Mouse (Mus musculus): ENCODE data around the gene Ddx27. TPM values are rescaled to one million over a fixed set of nuclear protein-coding genes. Genes with fewer than 3 reads are reported as not detected.
A peak's percentile ranks its signal among the peaks of the same experiment; 100 is the strongest.
"Not testable (repeated sequence)": the region's sequence is repeated elsewhere in the genome, so short reads cannot be mapped to it uniquely, and the experiment has no call there.

Gene Ddx27
- polyA plus RNA-seq, 1 experiment from 2014 or later = 34.9 TPM

- H3K4me1 ChIP-seq (ENCODE audit: control insufficient read depth, insufficient read depth, low read depth, low read length) = peaks cover 20% of the 10 kb centered on the region
- peak overlapping the region; percentile 93 for H3K4me3 ChIP-seq (ENCODE audit: low read length)
- peak overlapping the region; percentile 97 for H3K27ac ChIP-seq (ENCODE audit: low read depth, low read length)
- peak; percentile 22; the same call in 1 of the 2 replicates for ATAC-seq
- no peaks in the 10 kb centered on the region for H3K36me3 ChIP-seq (ENCODE audit: control insufficient read depth, insufficient read depth, low read length)
- H3K27me3 ChIP-seq (replicated peaks; ENCODE audit: control insufficient read depth, insufficient read depth, low read length) = no peaks in the 10 kb centered on the region
- H3K4me2 ChIP-seq (ENCODE audit: low read length) = peak overlapping the region; percentile 58
- no peaks in the 10 kb centered on the region for H3K9me3 ChIP-seq (ENCODE audit: control insufficient read depth, low read length)
- peak overlapping the region; percentile 96 for H3K9ac ChIP-seq (ENCODE audit: low read depth, low read length)
- WGBS = 5% methylated on average over 28 of the region's 28 CpGs
Measured at GRCm38 (mm10) chr2:166995021-166995795, 19.8 kb upstream of the Ddx27 start.

- no peaks in the 10 kb centered on the region for H3K9me3 ChIP-seq (ENCODE audit: control insufficient read depth, low read length)
- peak; percentile 99 for ATAC-seq
- WGBS = under 1% methylated on average over 65 of the region's 88 CpGs
Measured at GRCm38 (mm10) chr2:166995796-166996532, 19.0 kb upstream of the Ddx27 start, which contains the start of gene Stau1. Gene Stau1, minus strand, starts transcription at chr2:166996299.

GRCm38 (mm10) chr2:166996533-166996894 lies 18.5 kb upstream of the Ddx27 start:
- Histone ChIP-seq H3K9ac (ENCODE audit: low read depth, low read length) (peak overlapping the region; percentile 61), H3K4me1 (ENCODE audit: control insufficient read depth, insufficient read depth, low read depth, low read length) (peaks cover 20% of the 10 kb centered on the region), H3K27me3 (replicated peaks; ENCODE audit: control insufficient read depth, insufficient read depth, low read length) (no peaks in the 10 kb centered on the region), H3K4me2 (ENCODE audit: low read length) (peak overlapping the region; percentile 58), H3K9me3 (ENCODE audit: control insufficient read depth, low read length) (no peaks in the 10 kb centered on the region), H3K27ac (ENCODE audit: low read depth, low read length) (peak overlapping the region; percentile 83), H3K4me3 (ENCODE audit: low read length) (peak overlapping the region; percentile 93), H3K36me3 (ENCODE audit: control insufficient read depth, insufficient read depth, low read length) (no peaks in the 10 kb centered on the region)
- WGBS = 36% methylated on average over 8 of the region's 8 CpGs
- peak; percentile 58 for ATAC-seq

More at GRCm38 (mm10) chr2:166995796-166996532, 19.0 kb upstream of the Ddx27 start, which contains the start of gene Stau1:
- Histone ChIP-seq H3K4me3 (ENCODE audit: low read length) (peak within 1 kb of the TSS; percentile 93), H3K36me3 (ENCODE audit: control insufficient read depth, insufficient read depth, low read length) (no peaks in the 10 kb centered on the region), H3K9ac (ENCODE audit: low read depth, low read length) (peak within 1 kb of the TSS; percentile 96), H3K4me1 (ENCODE audit: control insufficient read depth, insufficient read depth, low read depth, low read length) (peaks cover 20% of the 10 kb centered on the region), H3K4me2 (ENCODE audit: low read length) (peak within 1 kb of the TSS; percentile 58), H3K27me3 (replicated peaks; ENCODE audit: control insufficient read depth, insufficient read depth, low read length) (no peaks in the 10 kb centered on the region), H3K27ac (ENCODE audit: low read depth, low read length) (peak within 1 kb of the TSS; percentile 97)

GRCm38 (mm10) chr2:167001486-167001885 lies 13.5 kb upstream of the Ddx27 start:
- Histone ChIP-seq H3K36me3 (ENCODE audit: control insufficient read depth, insufficient read depth, low read length) (no peaks in the 10 kb centered on the region), H3K9me3 (ENCODE audit: control insufficient read depth, low read length) (no peaks in the 10 kb centered on the region), H3K4me1 (ENCODE audit: control insufficient read depth, insufficient read depth, low read depth, low read length) (peaks cover 4% of the 10 kb centered on the region; the same call in 1 of the 2 replicates), H3K27ac (ENCODE audit: low read depth, low read length) (no peak overlapping the region), H3K4me3 (ENCODE audit: low read length) (no peak overlapping the region), H3K9ac (ENCODE audit: low read depth, low read length) (no peak overlapping the region), H3K27me3 (replicated peaks; ENCODE audit: control insufficient read depth, insufficient read depth, low read length) (no peaks in the 10 kb centered on the region), H3K4me2 (ENCODE audit: low read length) (no peak overlapping the region)
- ATAC-seq = no peak
- 82% methylated on average over 9 of the region's 9 CpGs for WGBS

GRCm38 (mm10) chr2:167004099-167004854 lies 10.7 kb upstream of the Ddx27 start:
- Histone ChIP-seq H3K4me1 (ENCODE audit: control insufficient read depth, insufficient read depth, low read depth, low read length) (no peaks in the 10 kb centered on the region), H3K4me2 (ENCODE audit: low read length) (no peak overlapping the region), H3K4me3 (ENCODE audit: low read length) (no peak overlapping the region), H3K36me3 (ENCODE audit: control insufficient read depth, insufficient read depth, low read length) (no peaks in the 10 kb centered on the region), H3K27me3 (replicated peaks; ENCODE audit: control insufficient read depth, insufficient read depth, low read length) (no peaks in the 10 kb centered on the region), H3K9ac (ENCODE audit: low read depth, low read length) (no peak overlapping the region), H3K9me3 (ENCODE audit: control insufficient read depth, low read length) (no peaks in the 10 kb centered on the region), H3K27ac (ENCODE audit: low read depth, low read length) (no peak overlapping the region)
- WGBS = 43% methylated on average over 8 of the region's 8 CpGs
- no peak for ATAC-seq

- WGBS = 92% methylated on average over 2 of the region's 2 CpGs
- Histone ChIP-seq H3K4me1 (ENCODE audit: control insufficient read depth, insufficient read depth, low read depth, low read length) (no peaks in the 10 kb centered on the region), H3K9ac (ENCODE audit: low read depth, low read length) (no peak overlapping the region), H3K4me3 (ENCODE audit: low read length) (no peak overlapping the region), H3K27ac (ENCODE audit: low read depth, low read length) (no peak overlapping the region), H3K4me2 (ENCODE audit: low read length) (no peak overlapping the region), H3K9me3 (ENCODE audit: control insufficient read depth, low read length) (no peaks in the 10 kb centered on the region), H3K36me3 (ENCODE audit: control insufficient read depth, insufficient read depth, low read length) (no peaks in the 10 kb centered on the region), H3K27me3 (replicated peaks; ENCODE audit: control insufficient read depth, insufficient read depth, low read length) (no peaks in the 10 kb centered on the region)
- ATAC-seq = no peak
Measured at GRCm38 (mm10) chr2:167006355-167006754, 8.6 kb upstream of the Ddx27 start.

GRCm38 (mm10) chr2:167007001-167007491 lies 7.9 kb upstream of the Ddx27 start:
- no peak for ATAC-seq
- H3K9me3 ChIP-seq (ENCODE audit: control insufficient read depth, low read length) = no peaks in the 10 kb centered on the region
- no peaks in the 10 kb centered on the region for H3K27me3 ChIP-seq (replicated peaks; ENCODE audit: control insufficient read depth, insufficient read depth, low read length)
- 71% methylated on average over 13 of the region's 13 CpGs for WGBS
- H3K4me3 ChIP-seq (ENCODE audit: low read length) = no peak overlapping the region
- H3K36me3 ChIP-seq (ENCODE audit: control insufficient read depth, insufficient read depth, low read length) = no peaks in the 10 kb centered on the region
- H3K9ac ChIP-seq (ENCODE audit: low read depth, low read length) = no peak overlapping the region
- H3K27ac ChIP-seq (ENCODE audit: low read depth, low read length) = no peak overlapping the region
- H3K4me2 ChIP-seq (ENCODE audit: low read length) = no peak overlapping the region
- H3K4me1 ChIP-seq (ENCODE audit: control insufficient read depth, insufficient read depth, low read depth, low read length) = no peaks in the 10 kb centered on the region

GRCm38 (mm10) chr2:167007565-167007964 lies 7.4 kb upstream of the Ddx27 start:
- H3K4me2 ChIP-seq (ENCODE audit: low read length); H3K27ac ChIP-seq (ENCODE audit: low read depth, low read length); H3K36me3 ChIP-seq (ENCODE audit: control insufficient read depth, insufficient read depth, low read length); H3K9ac ChIP-seq (ENCODE audit: low read depth, low read length); H3K4me1 ChIP-seq (ENCODE audit: control insufficient read depth, insufficient read depth, low read depth, low read length); H3K9me3 ChIP-seq (ENCODE audit: control insufficient read depth, low read length); H3K4me3 ChIP-seq (ENCODE audit: low read length); H3K27me3 ChIP-seq (replicated peaks; ENCODE audit: control insufficient read depth, insufficient read depth, low read length); ATAC-seq: not testable (repeated sequence)
- WGBS = 77% methylated on average over 4 of the region's 4 CpGs
